Mouse (Mus musculus): ENCODE results near the gene Nmur1.

DNA sequence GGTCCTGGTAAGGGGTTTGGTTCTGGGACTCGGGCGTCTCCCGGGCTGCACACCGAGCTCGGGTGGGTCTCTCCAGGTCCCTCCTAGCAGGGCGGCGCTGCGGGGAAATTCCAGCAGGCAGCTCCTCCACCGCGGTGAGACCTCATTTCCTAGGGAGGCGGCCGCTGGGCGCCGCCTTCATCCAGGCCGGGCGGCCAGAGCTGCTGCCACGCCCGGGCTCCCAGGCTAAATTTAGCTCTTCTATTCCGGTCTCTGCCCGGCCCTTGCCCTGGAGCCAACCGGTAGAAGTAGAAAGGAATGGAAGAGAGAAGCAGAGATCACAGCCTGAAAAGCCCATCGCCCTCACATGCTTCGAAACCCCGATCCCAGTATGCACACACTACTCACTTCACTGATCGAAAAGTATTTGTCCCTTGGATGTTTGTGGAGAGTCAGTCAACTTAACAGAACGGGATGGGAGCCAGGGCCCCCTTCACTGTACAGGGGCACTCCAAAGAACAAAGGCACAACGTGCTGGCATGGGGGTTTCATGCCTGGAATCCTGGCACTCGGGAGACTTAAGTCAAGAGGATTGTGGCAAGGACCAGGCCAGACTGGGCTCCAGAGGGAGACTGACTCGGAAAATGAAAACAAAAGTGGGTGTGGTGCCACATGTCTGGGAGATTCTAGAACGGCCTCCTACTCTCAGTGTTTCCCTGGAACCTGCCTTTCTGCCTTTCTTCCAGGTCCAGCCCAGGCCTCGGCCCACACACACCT is 46.3 kb upstream of the Nmur1 start:
- TF ChIP-seq CTCF (IDR thresholded peaks at IDR 0.05; ENCODE audit: borderline replicate concordance, extremely low read depth, insufficient read depth, insufficient read length) (no peak), POLR2A (IDR thresholded peaks at IDR 0.05; ENCODE audit: borderline replicate concordance, extremely low read depth, insufficient read depth, insufficient read length, poor library complexity, severe bottlenecking) (no peak)

Data from brain, embryonic 14.5 days (tissue).